Mouse (Mus musculus): ENCODE results near the gene Cfap74. TPM values are rescaled to one million over a fixed set of nuclear protein-coding genes. Genes with fewer than 3 reads are reported as not detected.

Cfap74 gene
- polyA plus RNA-seq, 1 experiment from 2014 or later, result 4.4 TPM

DNA sequence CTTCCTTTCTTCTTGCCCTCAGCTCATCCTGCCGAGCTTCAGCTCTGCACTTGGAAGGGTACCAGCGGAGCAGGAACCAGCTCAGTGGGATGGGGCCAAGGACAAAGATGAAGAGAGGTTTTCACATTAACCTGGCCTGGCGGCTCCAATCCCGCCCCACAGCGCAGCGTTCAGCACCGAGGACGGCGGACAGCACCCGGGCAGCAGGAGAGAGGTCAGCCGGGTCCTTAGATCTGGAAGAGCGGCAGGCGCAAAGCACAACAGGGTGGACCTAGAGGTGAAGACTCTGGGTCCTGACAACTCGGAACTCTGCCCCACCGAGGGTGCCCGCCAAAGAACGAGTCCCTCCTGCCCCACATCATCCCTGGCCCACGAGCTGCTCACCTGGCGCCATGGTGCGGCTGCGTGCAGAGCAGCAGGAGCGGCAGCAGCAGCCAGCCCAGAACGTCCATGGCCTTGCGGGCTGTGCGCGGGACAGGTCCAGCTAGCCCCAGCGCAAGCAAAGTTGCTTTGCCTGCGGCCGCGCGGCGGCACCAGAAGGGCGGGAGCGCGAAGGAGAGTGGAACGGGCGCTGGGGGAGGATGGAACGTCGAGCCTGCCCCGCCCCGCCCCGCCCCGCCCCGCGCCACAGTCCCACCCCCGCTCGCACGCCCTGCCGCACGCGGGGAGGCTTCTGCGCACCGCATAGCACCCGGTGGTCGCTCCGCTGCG, 11.3 kb upstream of the Cfap74 start, which contains the start of gene Gabrd:
Gene Gabrd (minus strand): TSS at position 602 of the 711 bp plus-strand sequence.
- H3K27me3 ChIP-seq (replicated peaks; ENCODE audit: control insufficient read depth, insufficient read depth, low read length), result peaks cover 37% of the 10 kb centered on the region
- no peak within 1 kb of the TSS for H3K9ac ChIP-seq (ENCODE audit: low read depth, low read length)
- H3K27ac ChIP-seq (replicated peaks; ENCODE audit: low read depth, low read length), result no peak within 1 kb of the TSS
- no peaks in the 10 kb centered on the region for H3K9me3 ChIP-seq (ENCODE audit: control insufficient read depth, low read length)
- peak within 1 kb of the TSS; percentile 87 for H3K4me2 ChIP-seq (ENCODE audit: low read depth, low read length)
- peak within 1 kb of the TSS; percentile 45 for H3K4me3 ChIP-seq (ENCODE audit: low read depth, low read length)
- peak; percentile 70 for ATAC-seq (ENCODE audit: low read depth)
- DNase-seq (ENCODE audit: low spot score), result peak; percentile 45
- H3K36me3 ChIP-seq (ENCODE audit: control insufficient read depth, insufficient read depth, low read length), result no peaks in the 10 kb centered on the region
- H3K4me1 ChIP-seq (ENCODE audit: control insufficient read depth, insufficient read depth, low read length), result peaks cover 3% of the 10 kb centered on the region; the same call in 1 of the 2 replicates
- 1% methylated on average over 21 of the region's 57 CpGs for WGBS

DNA sequence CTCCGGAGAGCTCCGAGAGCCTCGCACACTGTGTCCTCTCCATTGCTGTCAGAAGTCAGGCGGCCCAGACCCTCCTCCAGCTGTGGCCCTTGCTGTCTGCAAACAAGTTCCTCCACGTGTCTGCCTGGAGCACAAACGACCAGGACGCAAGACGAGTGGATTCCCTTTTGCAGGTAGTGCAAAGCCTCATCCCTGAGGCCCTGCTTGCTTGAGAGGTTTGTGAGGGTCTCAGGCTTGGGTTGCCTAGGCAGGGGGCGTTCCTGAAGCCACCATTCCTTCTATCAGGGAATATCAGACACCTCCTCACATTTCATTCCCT, 10.8 kb upstream of the Cfap74 start:
- ATAC-seq (ENCODE audit: low read depth) (no peak), DNase-seq (ENCODE audit: low spot score) (no peak)
- 5% methylated on average over 7 of the region's 9 CpGs for WGBS
- Histone ChIP-seq H3K9ac (ENCODE audit: low read depth, low read length) (no peak overlapping the region), H3K9me3 (ENCODE audit: control insufficient read depth, low read length) (no peaks in the 10 kb centered on the region), H3K4me1 (ENCODE audit: control insufficient read depth, insufficient read depth, low read length) (peaks cover 3% of the 10 kb centered on the region; the same call in 1 of the 2 replicates), H3K27me3 (replicated peaks; ENCODE audit: control insufficient read depth, insufficient read depth, low read length) (peaks cover 37% of the 10 kb centered on the region), H3K4me2 (ENCODE audit: low read depth, low read length) (peak overlapping the region; percentile 87), H3K4me3 (ENCODE audit: low read depth, low read length) (peak overlapping the region; percentile 45), H3K27ac (replicated peaks; ENCODE audit: low read depth, low read length) (no peak overlapping the region), H3K36me3 (ENCODE audit: control insufficient read depth, insufficient read depth, low read length) (no peaks in the 10 kb centered on the region)

DNA sequence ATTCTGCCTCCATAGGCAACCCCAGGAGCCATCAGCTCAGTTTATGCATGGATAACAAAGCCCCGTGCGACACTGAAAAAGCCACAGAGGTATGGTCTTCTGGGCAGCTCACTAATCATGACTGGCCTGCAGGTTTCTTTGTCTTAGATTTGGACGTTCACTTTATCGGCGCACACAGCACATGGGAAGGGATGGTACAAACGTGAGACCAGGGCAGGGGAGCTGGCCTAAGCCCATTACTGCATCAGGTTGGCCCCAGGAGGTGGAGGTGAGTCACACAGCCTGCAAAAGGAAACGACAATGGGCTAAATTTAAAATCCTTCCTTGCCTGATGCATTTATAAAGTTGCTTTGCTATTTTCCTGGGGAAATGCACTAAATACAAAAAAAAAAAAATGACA, 7.9 kb upstream of the Cfap74 start:
- H3K4me2 ChIP-seq (ENCODE audit: low read depth, low read length), result no peak overlapping the region
- no peaks in the 10 kb centered on the region for H3K9me3 ChIP-seq (ENCODE audit: control insufficient read depth, low read length)
- H3K4me1 ChIP-seq (ENCODE audit: control insufficient read depth, insufficient read depth, low read length), result peaks cover 3% of the 10 kb centered on the region; the same call in 1 of the 2 replicates
- WGBS, result 74% methylated on average over 7 of the region's 7 CpGs
- no peak overlapping the region for H3K9ac ChIP-seq (ENCODE audit: low read depth, low read length)
- no peak overlapping the region for H3K4me3 ChIP-seq (ENCODE audit: low read depth, low read length)
- no peak for ATAC-seq (ENCODE audit: low read depth)
- no peak overlapping the region for H3K27ac ChIP-seq (replicated peaks; ENCODE audit: low read depth, low read length)
- peaks cover 28% of the 10 kb centered on the region for H3K27me3 ChIP-seq (replicated peaks; ENCODE audit: control insufficient read depth, insufficient read depth, low read length)
- DNase-seq (ENCODE audit: low spot score), result no peak
- H3K36me3 ChIP-seq (ENCODE audit: control insufficient read depth, insufficient read depth, low read length), result no peaks in the 10 kb centered on the region

DNA sequence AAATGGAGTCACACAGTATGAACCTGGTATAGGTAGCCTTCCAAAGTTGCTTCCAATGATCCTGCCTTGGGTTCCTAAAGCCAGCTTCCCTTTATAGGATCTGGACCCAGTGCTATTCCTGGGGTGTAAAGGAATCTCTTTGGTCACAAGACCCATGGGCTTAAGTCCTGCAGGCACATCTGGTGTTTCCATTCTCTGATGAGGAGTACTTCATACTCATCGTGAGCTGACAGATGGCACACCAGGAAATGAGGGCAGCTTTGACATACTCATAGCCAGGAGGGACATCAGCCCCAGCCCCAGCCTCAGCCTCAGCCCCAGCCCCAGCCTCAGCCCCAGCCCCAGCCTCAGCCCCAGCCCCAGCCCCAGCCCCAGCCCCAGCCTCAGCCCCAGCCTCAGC, 6.5 kb upstream of the Cfap74 start:
- Histone ChIP-seq H3K27ac (replicated peaks; ENCODE audit: low read depth, low read length) (no peak overlapping the region), H3K4me2 (ENCODE audit: low read depth, low read length) (no peak overlapping the region), H3K4me3 (ENCODE audit: low read depth, low read length) (no peak overlapping the region), H3K9ac (ENCODE audit: low read depth, low read length) (no peak overlapping the region), H3K9me3 (ENCODE audit: control insufficient read depth, low read length) (no peaks in the 10 kb centered on the region), H3K27me3 (replicated peaks; ENCODE audit: control insufficient read depth, insufficient read depth, low read length) (peaks cover 19% of the 10 kb centered on the region), H3K36me3 (ENCODE audit: control insufficient read depth, insufficient read depth, low read length) (no peaks in the 10 kb centered on the region), H3K4me1 (ENCODE audit: control insufficient read depth, insufficient read depth, low read length) (peaks cover 3% of the 10 kb centered on the region; the same call in 1 of the 2 replicates)
- ATAC-seq (ENCODE audit: low read depth), result no peak
- WGBS, result 45% methylated on average over 1 of the region's 1 CpGs
- DNase-seq (ENCODE audit: low spot score), result no peak

DNA sequence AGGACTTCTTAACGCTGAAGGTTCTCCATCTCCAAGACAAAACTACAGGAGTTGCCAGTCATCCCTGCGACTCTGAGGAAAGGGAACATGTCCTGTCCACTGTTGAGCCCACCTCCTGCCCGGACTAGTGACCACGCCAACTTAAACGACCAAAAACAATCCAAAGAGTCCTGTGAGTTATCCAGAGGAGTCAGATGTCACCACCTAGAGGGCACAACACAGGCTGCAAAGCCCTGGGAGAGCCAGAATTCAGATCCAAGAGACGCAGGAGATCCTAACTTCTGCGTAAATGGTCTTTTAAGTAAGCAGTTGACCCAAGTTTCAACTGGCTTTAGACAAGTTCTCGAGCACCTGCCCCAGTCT, 314 bp upstream of the Cfap74 start:
- Histone ChIP-seq H3K27me3 (replicated peaks; ENCODE audit: control insufficient read depth, insufficient read depth, low read length) (no peaks in the 10 kb centered on the region), H3K4me1 (ENCODE audit: control insufficient read depth, insufficient read depth, low read length) (no peaks in the 10 kb centered on the region), H3K4me3 (ENCODE audit: low read depth, low read length) (peak overlapping the region; percentile 53), H3K9ac (ENCODE audit: low read depth, low read length) (peak overlapping the region; percentile 65; the same call in 1 of the 2 replicates), H3K9me3 (ENCODE audit: control insufficient read depth, low read length) (no peaks in the 10 kb centered on the region), H3K4me2 (ENCODE audit: low read depth, low read length) (peak overlapping the region; percentile 85), H3K27ac (replicated peaks; ENCODE audit: low read depth, low read length) (no peak overlapping the region), H3K36me3 (ENCODE audit: control insufficient read depth, insufficient read depth, low read length) (no peaks in the 10 kb centered on the region)
- DNase-seq (ENCODE audit: low spot score) (no peak), ATAC-seq (ENCODE audit: low read depth) (peak; percentile 48; the same call in 1 of the 2 replicates)
- WGBS, result 2% methylated on average over 8 of the region's 8 CpGs

DNA sequence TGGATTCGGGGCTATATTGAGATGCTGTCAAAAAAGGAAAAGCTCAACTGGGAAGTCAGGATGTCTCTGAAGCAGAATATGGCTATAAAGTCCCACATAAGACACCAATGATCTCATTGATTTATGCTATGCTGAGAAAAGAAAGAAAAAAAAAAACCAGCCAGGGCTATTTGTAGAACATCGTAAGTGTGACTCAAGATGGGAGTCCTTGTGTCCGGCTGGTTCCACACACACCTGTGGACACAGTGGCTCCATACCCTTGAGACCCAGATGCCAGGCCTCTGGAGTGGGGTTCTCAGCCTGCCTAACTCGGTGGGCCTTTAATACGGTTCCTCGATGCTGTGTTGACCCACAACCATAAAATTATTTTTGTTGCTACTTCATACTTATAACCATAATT, 3.1 kb downstream of the Cfap74 start:
- no peaks in the 10 kb centered on the region for H3K9me3 ChIP-seq (ENCODE audit: control insufficient read depth, low read length)
- WGBS, result 88% methylated on average over 6 of the region's 6 CpGs
- ATAC-seq (ENCODE audit: low read depth), result no peak

DNA sequence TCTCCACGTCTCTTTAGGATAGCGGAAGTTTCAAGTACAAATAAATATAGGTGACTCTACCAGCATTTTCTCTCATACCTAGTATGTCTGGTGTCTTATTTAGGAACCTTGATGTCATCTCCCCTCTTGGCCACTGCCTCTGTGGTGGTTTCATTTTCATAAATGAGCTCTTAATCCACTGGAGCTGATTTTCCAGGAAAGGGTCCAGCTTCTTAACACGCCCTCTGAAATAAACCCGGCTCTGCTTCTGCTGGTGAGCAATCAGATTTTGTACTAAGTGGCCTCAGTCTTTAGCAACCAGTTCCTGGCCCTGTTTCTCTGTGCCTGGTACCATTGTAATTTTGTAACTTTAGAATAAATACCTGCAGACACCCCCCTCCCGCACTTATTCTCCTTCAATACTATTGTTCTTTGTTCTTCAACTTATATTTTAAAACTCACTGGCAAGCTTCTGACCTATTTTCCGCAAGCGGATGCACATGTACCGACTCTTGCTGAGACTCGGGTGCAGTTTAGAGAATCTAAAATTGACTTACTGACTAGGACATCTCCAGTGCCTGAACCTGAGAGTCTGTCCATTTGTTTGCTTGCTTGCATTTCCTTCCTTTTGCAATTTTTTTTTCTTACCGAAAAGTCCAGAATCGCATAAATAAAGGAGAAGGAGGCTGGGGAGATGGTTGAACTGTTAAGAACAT, 4.8 kb downstream of the Cfap74 start:
- Histone ChIP-seq H3K27me3 (replicated peaks; ENCODE audit: control insufficient read depth, insufficient read depth, low read length) (no peaks in the 10 kb centered on the region), H3K4me3 (ENCODE audit: low read depth, low read length) (no peak overlapping the region), H3K4me1 (ENCODE audit: control insufficient read depth, insufficient read depth, low read length) (no peaks in the 10 kb centered on the region), H3K9me3 (ENCODE audit: control insufficient read depth, low read length) (no peaks in the 10 kb centered on the region), H3K4me2 (ENCODE audit: low read depth, low read length) (no peak overlapping the region), H3K36me3 (ENCODE audit: control insufficient read depth, insufficient read depth, low read length) (no peaks in the 10 kb centered on the region), H3K9ac (ENCODE audit: low read depth, low read length) (no peak overlapping the region), H3K27ac (replicated peaks; ENCODE audit: low read depth, low read length) (no peak overlapping the region)
- DNase-seq (ENCODE audit: low spot score) (no peak), ATAC-seq (ENCODE audit: low read depth) (no peak)
- WGBS, result 85% methylated on average over 11 of the region's 11 CpGs

More for the DNA sequence above, 3.1 kb downstream of the Cfap74 start:
- Histone ChIP-seq H3K9ac (ENCODE audit: low read depth, low read length) (no peak overlapping the region), H3K27ac (replicated peaks; ENCODE audit: low read depth, low read length) (no peak overlapping the region), H3K36me3 (ENCODE audit: control insufficient read depth, insufficient read depth, low read length) (no peaks in the 10 kb centered on the region), H3K4me3 (ENCODE audit: low read depth, low read length) (no peak overlapping the region), H3K4me2 (ENCODE audit: low read depth, low read length) (no peak overlapping the region), H3K4me1 (ENCODE audit: control insufficient read depth, insufficient read depth, low read length) (no peaks in the 10 kb centered on the region), H3K27me3 (replicated peaks; ENCODE audit: control insufficient read depth, insufficient read depth, low read length) (no peaks in the 10 kb centered on the region)
- no peak for DNase-seq (ENCODE audit: low spot score)

DNA sequence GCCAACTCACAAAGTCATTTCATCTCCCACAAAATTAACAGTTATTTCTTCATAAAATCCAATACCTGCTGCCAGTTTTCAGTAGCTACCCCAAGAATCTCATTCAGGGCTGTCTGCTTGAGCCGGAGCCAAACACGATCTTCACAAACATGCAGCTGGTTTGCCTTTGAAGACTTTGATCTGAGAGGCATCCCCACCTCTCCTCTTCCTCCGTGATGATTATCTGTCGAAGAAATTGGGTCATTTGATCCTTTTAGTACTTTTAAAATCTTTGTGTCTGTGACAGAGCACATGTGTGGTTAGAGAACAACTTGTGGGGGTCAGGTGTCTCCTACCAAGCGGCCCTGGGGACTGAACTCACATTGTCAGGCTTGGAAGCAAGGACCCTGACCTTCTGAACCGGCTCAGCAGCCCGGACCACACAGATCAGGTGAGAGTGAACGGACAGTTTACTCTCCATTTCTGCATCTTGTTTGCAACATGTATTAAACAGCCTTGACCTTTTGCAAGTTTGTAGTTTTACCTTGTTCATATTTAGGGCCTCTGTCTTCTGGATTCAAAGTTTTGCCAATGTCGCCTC, 5.8 kb downstream of the Cfap74 start:
- WGBS, result 66% methylated on average over 9 of the region's 9 CpGs

More for the DNA sequence above, 5.8 kb downstream of the Cfap74 start:
- Histone ChIP-seq H3K36me3 (ENCODE audit: control insufficient read depth, insufficient read depth, low read length) (no peaks in the 10 kb centered on the region), H3K4me1 (ENCODE audit: control insufficient read depth, insufficient read depth, low read length) (no peaks in the 10 kb centered on the region), H3K9ac (ENCODE audit: low read depth, low read length) (no peak overlapping the region), H3K27me3 (replicated peaks; ENCODE audit: control insufficient read depth, insufficient read depth, low read length) (no peaks in the 10 kb centered on the region), H3K9me3 (ENCODE audit: control insufficient read depth, low read length) (no peaks in the 10 kb centered on the region), H3K27ac (replicated peaks; ENCODE audit: low read depth, low read length) (no peak overlapping the region), H3K4me3 (ENCODE audit: low read depth, low read length) (no peak overlapping the region), H3K4me2 (ENCODE audit: low read depth, low read length) (no peak overlapping the region)
- DNase-seq (ENCODE audit: low spot score), result no peak
- no peak for ATAC-seq (ENCODE audit: low read depth)
